Mouse (Mus musculus) CH12.LX (cell line): ENCODE data around the gene Pomp.

Experiments
- CTCF ChIP-seq, 2 experiments: IDR thresholded peaks in 1 of 2; conservative IDR thresholded peaks in 1 of 2; 2 replicates each; pipeline ENCODE4 v1.5.1; 2011 to 2012; ENCODE audit warnings: low read depth in 2 of 2, low read length in 2 of 2, improper control_type of control experiment in 1 of 2, inconsistent platforms in 1 of 2, mild to moderate bottlenecking in 1 of 2, moderate library complexity in 1 of 2
- HCFC1 ChIP-seq: IDR thresholded peaks from 2 replicates; pipeline ENCODE4 v1.6.1; 2012; ENCODE audit warnings: low read depth, mild to moderate bottlenecking, inconsistent platforms, low read length, improper control_type of control experiment
- KAT2A ChIP-seq: IDR thresholded peaks from 2 replicates; pipeline ENCODE4 v1.6.1; 2012; ENCODE audit warnings: low read length, improper control_type of control experiment, inconsistent platforms; ENCODE audit not compliant: insufficient replicate concordance
- MAFK ChIP-seq: IDR thresholded peaks from 2 replicates; pipeline ENCODE4 v1.6.1; 2011; ENCODE audit warnings: low read length, improper control_type of control experiment; ENCODE audit not compliant: insufficient replicate concordance
- MAZ ChIP-seq: IDR thresholded peaks from 2 replicates; pipeline ENCODE4 v1.6.1; 2012; ENCODE audit warnings: low read depth, mild to moderate bottlenecking, inconsistent platforms, low read length, improper control_type of control experiment, moderate library complexity
- POLR2A ChIP-seq: IDR thresholded peaks from 2 replicates; pipeline ENCODE4 v1.6.1; 2011; ENCODE audit warnings: low read depth, mild to moderate bottlenecking, improper control_type of control experiment, low read length
- USF1 ChIP-seq: IDR thresholded peaks from 2 replicates; pipeline ENCODE4 v1.6.1; 2014; ENCODE audit warnings: low read depth, mild to moderate bottlenecking, inconsistent platforms, low read length, improper control_type of control experiment
- ZC3H11A ChIP-seq: IDR thresholded peaks from 2 replicates; pipeline ENCODE4 v1.6.1; 2012; ENCODE audit warnings: low read depth, mild to moderate bottlenecking, inconsistent platforms, low read length, improper control_type of control experiment

DNA sequence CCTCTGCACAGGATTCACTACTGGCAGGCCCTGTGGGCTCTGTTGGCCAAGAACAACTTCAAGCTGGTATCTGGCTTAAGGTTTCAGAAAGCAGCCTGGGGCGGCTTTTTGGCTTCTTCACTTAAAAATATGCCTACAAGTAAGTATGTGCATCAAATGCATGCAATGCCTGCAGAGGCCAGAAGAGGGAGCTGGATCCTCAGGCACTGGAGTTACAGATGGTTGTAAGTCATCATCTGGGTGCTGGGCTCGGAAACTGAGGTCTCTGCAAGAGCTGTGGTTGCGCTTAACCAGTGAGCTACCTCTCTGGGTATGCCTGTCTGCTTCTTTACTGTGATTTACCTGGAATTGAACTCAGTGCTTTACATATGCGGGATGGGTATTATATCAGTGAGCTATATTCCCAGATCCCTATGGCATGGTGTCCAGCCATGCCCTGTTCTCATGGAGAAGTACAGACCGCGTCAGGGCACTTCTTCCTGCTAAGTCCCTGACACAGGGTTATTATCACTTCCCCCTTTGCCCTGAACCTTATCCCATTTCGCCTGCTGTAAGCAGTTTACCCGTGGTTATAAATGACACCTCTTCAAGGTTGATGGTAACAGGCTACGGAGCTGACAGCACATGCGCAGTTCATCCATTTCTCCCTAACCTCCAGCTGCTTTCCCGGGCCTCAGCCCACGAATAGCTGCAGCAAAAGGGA is 50.7 kb downstream of the Pomp start:
- TF ChIP-seq CTCF (conservative IDR thresholded peaks at IDR 0.05 in 1 of 2, IDR thresholded peaks at IDR 0.05 in 1 of 2; ENCODE audit: low read depth in 2 of 2, low read length in 2 of 2) (peak in 1 of 2 experiments; percentile 18; a peak in 2 of 4 replicates), HCFC1 (no peak), USF1 (no peak), KAT2A (no peak), POLR2A (no peak), MAZ (no peak), ZC3H11A (no peak), MAFK (no peak)
